Mouse (Mus musculus) adrenal gland, postnatal 14 days (tissue): Measurements from ENCODE around the gene Gatad2a. TPM values are rescaled to one million over a fixed set of nuclear protein-coding genes. Genes with fewer than 3 reads are reported as not detected.
A peak's percentile ranks its signal among the peaks of the same experiment; 100 is the strongest.

Experiments
- DNase-seq: peaks from one replicate; pipeline ENCODE4 v3.0.0; 2021; ENCODE audit warnings: mixed read lengths
- total RNA-seq: library from RNA; stranded (reverse); gene quantifications from 2 replicates; pipeline ENCODE4 v1.2.3, GENCODE M21; 2021

The Gatad2a gene
- total RNA-seq, 1 experiment from 2014 or later, result 111 TPM

GRCm38 (mm10) chr8:69870907-69871306, 125.3 kb downstream of the Gatad2a start:
- DNase-seq, result no peak

GRCm38 (mm10) chr8:69870003-69870765, 126.0 kb downstream of the Gatad2a start:
- DNase-seq, result no peak

- DNase-seq, result peak; percentile 68
Measured at GRCm38 (mm10) chr8:69867696-69868326, 128.4 kb downstream of the Gatad2a start.

GRCm38 (mm10) chr8:69864180-69864579, 132.0 kb downstream of the Gatad2a start:
- no peak for DNase-seq

- DNase-seq, result no peak
Measured at GRCm38 (mm10) chr8:69863387-69864020, 132.7 kb downstream of the Gatad2a start.

GRCm38 (mm10) chr8:69861251-69861650, 134.9 kb downstream of the Gatad2a start:
- DNase-seq, result no peak

- DNase-seq, result no peak
Measured at GRCm38 (mm10) chr8:69860807-69861206, 135.4 kb downstream of the Gatad2a start.

Other genes with a start within 250 kb of the Gatad2a start
- 2.8 and 3.9 TPM in 2 replicates for gene Zfp963, start 246.4 kb downstream of the Gatad2a start, total RNA-seq
- 0.63 and 4.2 TPM in 2 replicates for gene Gm20422, start 221.5 kb downstream of the Gatad2a start, total RNA-seq
- gene Atp13a1, start 205.2 kb downstream of the Gatad2a start, total RNA-seq, result 34.8 and 36.3 TPM in 2 replicates
- gene Zfp866, start 205.2 kb downstream of the Gatad2a start, total RNA-seq, result 21.6 and 26.2 TPM in 2 replicates
- gene Gmip, start 187.7 kb downstream of the Gatad2a start, total RNA-seq, result 9.1 and 19.4 TPM in 2 replicates
- 1.1 and 1.3 TPM in 2 replicates for gene Lpar2, start 174.0 kb downstream of the Gatad2a start, total RNA-seq
- gene Pbx4, start 163.9 kb downstream of the Gatad2a start, total RNA-seq, result 1.3 and 1.8 TPM in 2 replicates
- 0.07 and 0.15 TPM in 2 replicates for gene Cilp2, start 108.7 kb downstream of the Gatad2a start, total RNA-seq
- 0.83 and 0.85 TPM in 2 replicates for gene Tssk6, start 94.2 kb downstream of the Gatad2a start, total RNA-seq
- 239 and 250 TPM in 2 replicates for gene Ndufa13, start 93.8 kb downstream of the Gatad2a start, total RNA-seq
- 5.7 and 6.7 TPM in 2 replicates for gene Yjefn3, start 93.7 kb downstream of the Gatad2a start, total RNA-seq
- gene Mau2, start 46.4 kb upstream of the Gatad2a start, total RNA-seq, result 54.0 and 60.3 TPM in 2 replicates
- gene Sugp1, start 46.4 kb upstream of the Gatad2a start, total RNA-seq, result 26.2 and 31.8 TPM in 2 replicates
- gene Tm6sf2, start 76.5 kb upstream of the Gatad2a start, total RNA-seq, result 0.98 and 4.2 TPM in 2 replicates
- gene Hapln4, start 87.1 kb upstream of the Gatad2a start, total RNA-seq, result 0.30 and 0.48 TPM in 2 replicates
- gene Ncan, start 124.5 kb upstream of the Gatad2a start, total RNA-seq, result 0.41 and 0.67 TPM in 2 replicates
- 15.0 and 18.4 TPM in 2 replicates for gene Nr2c2ap, start 134.9 kb upstream of the Gatad2a start, total RNA-seq
- 16.9 and 18.8 TPM in 2 replicates for gene Rfxank, start 142.8 kb upstream of the Gatad2a start, total RNA-seq
- gene Borcs8, start 143.1 kb upstream of the Gatad2a start, total RNA-seq, result 49.2 and 50.5 TPM in 2 replicates
- 0.41 and 0.56 TPM in 2 replicates for gene Mef2b, start 143.3 kb upstream of the Gatad2a start, total RNA-seq
- gene Tmem161a, start 176.0 kb upstream of the Gatad2a start, total RNA-seq, result 48.9 and 50.7 TPM in 2 replicates
- 132 and 144 TPM in 2 replicates for gene Slc25a42, start 215.9 kb upstream of the Gatad2a start, total RNA-seq
- gene Sugp2, start 237.8 kb upstream of the Gatad2a start, total RNA-seq, result 30.9 and 31.5 TPM in 2 replicates
- gene Armc6, start 238.1 kb upstream of the Gatad2a start, total RNA-seq, result 11.3 and 13.4 TPM in 2 replicates